Mouse (Mus musculus): Measurements from ENCODE around the gene Ppargc1a. TPM values are rescaled to one million over a fixed set of nuclear protein-coding genes. Genes with fewer than 3 reads are reported as not detected.

The Ppargc1a gene
- polyA plus RNA-seq, 1 experiment, result 1.4 TPM

- 95% methylated on average over 14 of the region's 14 CpGs for WGBS
- DNase-seq, result no peak
- no peaks in the 10 kb centered on the region for H3K27me3 ChIP-seq (ENCODE audit: control insufficient read depth, insufficient read depth, low read length)
- no peak overlapping the region for H3K4me3 ChIP-seq (ENCODE audit: control insufficient read depth, insufficient read depth, low read length)
- no peak for TF ChIP-seq POLR2A (IDR thresholded peaks at IDR 0.05; ENCODE audit: control insufficient read depth, extremely low read depth, insufficient read depth, low read length, poor library complexity)
- TF ChIP-seq CTCF (IDR thresholded peaks at IDR 0.05; ENCODE audit: borderline replicate concordance, control insufficient read depth, extremely low read depth, insufficient read depth, low read length, poor library complexity), result no peak
- H3K36me3 ChIP-seq (ENCODE audit: control insufficient read depth, insufficient read depth, low read length), result no peaks in the 10 kb centered on the region
- H3K27ac ChIP-seq (ENCODE audit: control insufficient read depth, insufficient read depth, low read length), result no peak overlapping the region
- no peaks in the 10 kb centered on the region for H3K4me1 ChIP-seq (replicated peaks; ENCODE audit: control insufficient read depth, insufficient read depth, low read length)
Observed at GRCm38 (mm10) chr5:51446299-51447090, 121.0 kb downstream of the Ppargc1a start.

GRCm38 (mm10) chr5:51445726-51446125 lies 121.8 kb downstream of the Ppargc1a start:
- Histone ChIP-seq H3K36me3 (ENCODE audit: control insufficient read depth, insufficient read depth, low read length) (no peaks in the 10 kb centered on the region), H3K27ac (ENCODE audit: control insufficient read depth, insufficient read depth, low read length) (no peak overlapping the region), H3K4me3 (ENCODE audit: control insufficient read depth, insufficient read depth, low read length) (no peak overlapping the region), H3K4me1 (replicated peaks; ENCODE audit: control insufficient read depth, insufficient read depth, low read length) (no peaks in the 10 kb centered on the region), H3K27me3 (ENCODE audit: control insufficient read depth, insufficient read depth, low read length) (no peaks in the 10 kb centered on the region)
- TF ChIP-seq CTCF (IDR thresholded peaks at IDR 0.05; ENCODE audit: borderline replicate concordance, control insufficient read depth, extremely low read depth, insufficient read depth, low read length, poor library complexity) (no peak), POLR2A (IDR thresholded peaks at IDR 0.05; ENCODE audit: control insufficient read depth, extremely low read depth, insufficient read depth, low read length, poor library complexity) (no peak)
- no peak for DNase-seq

- no peak overlapping the region for H3K27ac ChIP-seq (ENCODE audit: control insufficient read depth, insufficient read depth, low read length)
- H3K4me3 ChIP-seq (ENCODE audit: control insufficient read depth, insufficient read depth, low read length), result no peak overlapping the region
- H3K4me1 ChIP-seq (replicated peaks; ENCODE audit: control insufficient read depth, insufficient read depth, low read length), result no peaks in the 10 kb centered on the region
- H3K36me3 ChIP-seq (ENCODE audit: control insufficient read depth, insufficient read depth, low read length), result no peaks in the 10 kb centered on the region
- DNase-seq, result no peak
- TF ChIP-seq CTCF (IDR thresholded peaks at IDR 0.05; ENCODE audit: borderline replicate concordance, control insufficient read depth, extremely low read depth, insufficient read depth, low read length, poor library complexity) (no peak), POLR2A (IDR thresholded peaks at IDR 0.05; ENCODE audit: control insufficient read depth, extremely low read depth, insufficient read depth, low read length, poor library complexity) (no peak)
- no peaks in the 10 kb centered on the region for H3K27me3 ChIP-seq (ENCODE audit: control insufficient read depth, insufficient read depth, low read length)
- 65% methylated on average over 4 of the region's 4 CpGs for WGBS
Observed at GRCm38 (mm10) chr5:51439773-51440172, 127.8 kb downstream of the Ppargc1a start.

GRCm38 (mm10) chr5:51433905-51434304 lies 133.6 kb downstream of the Ppargc1a start:
- DNase-seq, result no peak
- no peaks in the 10 kb centered on the region for H3K36me3 ChIP-seq (ENCODE audit: control insufficient read depth, insufficient read depth, low read length)

GRCm38 (mm10) chr5:51432532-51432931 lies 135.0 kb downstream of the Ppargc1a start:
- no peaks in the 10 kb centered on the region for H3K27me3 ChIP-seq (ENCODE audit: control insufficient read depth, insufficient read depth, low read length)
- no peak for DNase-seq
- H3K4me1 ChIP-seq (replicated peaks; ENCODE audit: control insufficient read depth, insufficient read depth, low read length), result no peaks in the 10 kb centered on the region
- TF ChIP-seq POLR2A (IDR thresholded peaks at IDR 0.05; ENCODE audit: control insufficient read depth, extremely low read depth, insufficient read depth, low read length, poor library complexity) (no peak), CTCF (IDR thresholded peaks at IDR 0.05; ENCODE audit: borderline replicate concordance, control insufficient read depth, extremely low read depth, insufficient read depth, low read length, poor library complexity) (no peak)
- H3K36me3 ChIP-seq (ENCODE audit: control insufficient read depth, insufficient read depth, low read length), result no peaks in the 10 kb centered on the region
- no peak overlapping the region for H3K27ac ChIP-seq (ENCODE audit: control insufficient read depth, insufficient read depth, low read length)
- WGBS, result 94% methylated on average over 2 of the region's 2 CpGs
- H3K4me3 ChIP-seq (ENCODE audit: control insufficient read depth, insufficient read depth, low read length), result no peak overlapping the region

More at GRCm38 (mm10) chr5:51433905-51434304, 133.6 kb downstream of the Ppargc1a start:
- no peak overlapping the region for H3K4me3 ChIP-seq (ENCODE audit: control insufficient read depth, insufficient read depth, low read length)
- 47% methylated on average over 5 of the region's 5 CpGs for WGBS
- no peak overlapping the region for H3K27ac ChIP-seq (ENCODE audit: control insufficient read depth, insufficient read depth, low read length)
- H3K27me3 ChIP-seq (ENCODE audit: control insufficient read depth, insufficient read depth, low read length), result no peaks in the 10 kb centered on the region
- TF ChIP-seq POLR2A (IDR thresholded peaks at IDR 0.05; ENCODE audit: control insufficient read depth, extremely low read depth, insufficient read depth, low read length, poor library complexity), result no peak
- no peak for TF ChIP-seq CTCF (IDR thresholded peaks at IDR 0.05; ENCODE audit: borderline replicate concordance, control insufficient read depth, extremely low read depth, insufficient read depth, low read length, poor library complexity)
- no peaks in the 10 kb centered on the region for H3K4me1 ChIP-seq (replicated peaks; ENCODE audit: control insufficient read depth, insufficient read depth, low read length)

- H3K27me3 ChIP-seq (ENCODE audit: control insufficient read depth, insufficient read depth, low read length), result no peaks in the 10 kb centered on the region
- no peak overlapping the region for H3K27ac ChIP-seq (ENCODE audit: control insufficient read depth, insufficient read depth, low read length)
- no peak overlapping the region for H3K4me3 ChIP-seq (ENCODE audit: control insufficient read depth, insufficient read depth, low read length)
- no peaks in the 10 kb centered on the region for H3K4me1 ChIP-seq (replicated peaks; ENCODE audit: control insufficient read depth, insufficient read depth, low read length)
- no peak for DNase-seq
- H3K36me3 ChIP-seq (ENCODE audit: control insufficient read depth, insufficient read depth, low read length), result no peaks in the 10 kb centered on the region
- no peak for TF ChIP-seq POLR2A (IDR thresholded peaks at IDR 0.05; ENCODE audit: control insufficient read depth, extremely low read depth, insufficient read depth, low read length, poor library complexity)
- TF ChIP-seq CTCF (IDR thresholded peaks at IDR 0.05; ENCODE audit: borderline replicate concordance, control insufficient read depth, extremely low read depth, insufficient read depth, low read length, poor library complexity), result no peak
- WGBS, result 75% methylated on average over 4 of the region's 4 CpGs
Observed at GRCm38 (mm10) chr5:51432031-51432430, 135.5 kb downstream of the Ppargc1a start.

All from thymus, adult 2 months (tissue).